Mouse (Mus musculus) kidney, adult 2 months (tissue): ENCODE results near the gene Rrn3.

Experiments
- CTCF ChIP-seq: fragments of 200-500 bp; conservative IDR thresholded peaks from 2 replicates; pipeline ENCODE4 v1.5.1; 2011; ENCODE audit warnings: low read depth, mild to moderate bottlenecking, control low read depth, low read length, moderate library complexity, mixed read lengths; ENCODE audit not compliant: insufficient read depth, insufficient read length
- POLR2A ChIP-seq: fragments of 200-500 bp; IDR thresholded peaks from one replicate; pipeline ENCODE4 v1.6.1; 2011; ENCODE audit warnings: low read depth, low read length, control low read depth

DNA sequence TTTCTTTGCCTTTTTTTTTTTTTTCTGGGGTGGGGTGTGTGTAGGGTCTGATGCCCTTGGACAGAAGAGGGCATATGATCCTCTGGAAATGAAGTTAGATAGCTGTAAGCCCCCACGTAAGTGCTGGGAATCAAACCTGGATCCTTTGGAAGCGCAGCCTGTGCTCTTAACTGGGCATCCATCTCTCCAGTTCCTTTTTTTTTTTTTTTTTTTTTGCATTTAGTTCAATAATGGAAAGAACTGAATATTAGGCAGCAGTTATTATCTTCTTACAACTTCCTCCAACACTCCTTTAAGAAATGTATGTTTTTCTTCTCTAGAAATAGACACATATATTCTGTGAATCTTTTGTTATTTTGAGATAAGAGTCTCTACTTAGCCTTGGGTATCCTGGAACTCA, 22.7 kb upstream of the Rrn3 start:
- TF ChIP-seq POLR2A (no peak), CTCF (no peak)
